49 mouse cellular contexts compared by ENCODE assay signal in genomic region chr12:111211729-111212128, GRCm38 (mm10). TPM values are rescaled to one million over a fixed set of nuclear protein-coding genes. Genes with fewer than 3 reads are reported as not detected.
"Had no signal": no experiment of that assay in that cellular context is flagged by ENCODE, and none has a peak within 500 bp of the region (broad histone marks: within the 10 kb centered on the region; RNA-seq: fewer than 3 reads in every experiment).

No protein-coding gene starts in this region.

- H3K4me1 ChIP-seq: hindbrain, embryonic 10.5 days; hindbrain, embryonic 12.5 days; hindbrain, embryonic 13.5 days; hindbrain, embryonic 15.5 days; intestine, embryonic 15.5 days; kidney, embryonic 15.5 days had no signal

- H3K27ac ChIP-seq: heart, embryonic 10.5 days; heart, embryonic 13.5 days; heart, embryonic 15.5 days; hindbrain, embryonic 10.5 days; hindbrain, embryonic 12.5 days; hindbrain, embryonic 13.5 days; hindbrain, embryonic 14.5 days; hindbrain, embryonic 15.5 days; hindbrain, postnatal 0 days; intestine, embryonic 15.5 days; kidney, embryonic 15.5 days; kidney, postnatal 0 days; layer of hippocampus, adult 2 months had no signal

- H3K9ac ChIP-seq: heart, embryonic 12.5 days; heart, embryonic 13.5 days; heart, embryonic 15.5 days; hindbrain, embryonic 12.5 days; hindbrain, embryonic 13.5 days; hindbrain, embryonic 14.5 days; hindbrain, embryonic 15.5 days; intestine, embryonic 15.5 days; kidney, embryonic 15.5 days had no signal

- DNase-seq: heart, postnatal 10 days; heart, postnatal 14 days; heart, postnatal 36 days; heart, postnatal 4 days; kidney, adult 11 months; kidney, adult 18-20 months; kidney, adult 2 months; kidney, adult 8-10 months; kidney, adult 9 months; kidney, postnatal 10 days; kidney, postnatal 14 days; kidney, postnatal 25 days; kidney, postnatal 36 days; kidney, postnatal 4 days; layer of hippocampus, adult 9-11 months; layer of hippocampus, postnatal 36 days had no signal

- H3K4me3 ChIP-seq: heart, embryonic 10.5 days; heart, embryonic 12.5 days; heart, embryonic 13.5 days; heart, embryonic 15.5 days; hindbrain, embryonic 10.5 days; hindbrain, embryonic 12.5 days; hindbrain, embryonic 13.5 days; hindbrain, embryonic 15.5 days; intestine, embryonic 15.5 days; kidney, embryonic 15.5 days; layer of hippocampus, adult 2 months had no signal

- H3K36me3 ChIP-seq: heart, embryonic 10.5 days; heart, embryonic 12.5 days; heart, embryonic 13.5 days; heart, embryonic 15.5 days; hindbrain, embryonic 12.5 days; hindbrain, embryonic 15.5 days; kidney, embryonic 15.5 days had no signal

- H3K27me3 ChIP-seq: heart, embryonic 12.5 days; heart, embryonic 13.5 days; heart, embryonic 15.5 days; hindbrain, embryonic 12.5 days; hindbrain, embryonic 13.5 days; hindbrain, embryonic 15.5 days; intestine, embryonic 15.5 days; kidney, embryonic 15.5 days had no signal

- H3K9me3 ChIP-seq: heart, embryonic 10.5 days; heart, embryonic 12.5 days; heart, embryonic 13.5 days; heart, embryonic 15.5 days; hindbrain, embryonic 10.5 days; hindbrain, embryonic 12.5 days; hindbrain, embryonic 13.5 days; hindbrain, embryonic 15.5 days; intestine, embryonic 15.5 days; kidney, embryonic 15.5 days had no signal

- H3K4me2 ChIP-seq: heart, embryonic 11.5 days; heart, embryonic 12.5 days; heart, embryonic 13.5 days; heart, embryonic 15.5 days; hindbrain, embryonic 12.5 days; hindbrain, embryonic 13.5 days; hindbrain, embryonic 14.5 days; hindbrain, embryonic 15.5 days; intestine, embryonic 15.5 days; kidney, embryonic 15.5 days had no signal

- ATAC-seq: hindbrain, embryonic 16.5 days; hindbrain, postnatal 0 days; inflammation-experienced regulatory T-cells, adult 6 months; intestine, embryonic 15.5 days; intestine, embryonic 16.5 days; intestine, postnatal 0 days had no signal

RNA-seq across cellular contexts. Expression of gene 4930595D18Rik, which starts 27.4 kb away (rescaled TPM):
- total RNA-seq: heart, postnatal 10 days; heart, postnatal 14 days; heart, postnatal 25 days; heart, postnatal 36 days; heart, postnatal 4 days; hematopoietic stem cell, adult 5-6 weeks; hindbrain, postnatal 0 days; layer of hippocampus, adult 18-20 months; layer of hippocampus, adult 2 months; layer of hippocampus, adult 8-10 months; layer of hippocampus, postnatal 10 days; layer of hippocampus, postnatal 25 days; layer of hippocampus, postnatal 36 days had no signal
- polyA plus RNA-seq: heart, embryonic 10.5 days; heart, embryonic 11.5 days; heart, embryonic 12.5 days; heart, embryonic 13.5 days; heart, embryonic 14.5 days; heart, embryonic 15.5 days; heart, embryonic 16.5 days; heart, postnatal 0 days; hindbrain, embryonic 10.5 days; hindbrain, embryonic 11.5 days; hindbrain, embryonic 12.5 days; hindbrain, embryonic 14.5 days; hindbrain, embryonic 15.5 days; hindbrain, postnatal 0 days; intestine, embryonic 14.5 days; intestine, embryonic 15.5 days; intestine, embryonic 16.5 days; intestine, postnatal 0 days; kidney, adult 2 months; kidney, embryonic 14.5 days; kidney, embryonic 15.5 days; kidney, embryonic 16.5 days; kidney, postnatal 0 days; large intestine, adult 2 months had no signal

RNA-seq across cellular contexts. Expression of gene Amn, which starts 59.2 kb away (rescaled TPM):
- total RNA-seq: heart, postnatal 10 days; heart, postnatal 14 days; heart, postnatal 25 days; heart, postnatal 36 days; hematopoietic stem cell, adult 5-6 weeks had no signal
- polyA plus RNA-seq: inflammation-experienced regulatory T-cells, adult 6 months had no signal
